Mouse (Mus musculus) stomach, embryonic 16.5 days (tissue): ENCODE measurements at regions not wholly inside any gene's neighbourhood (a gene's known extent, or its start where the extent isn't known, plus 50 kb on each side); places are given as distances from the start of the nearest gene placed in this dataset.

Source experiments
- ATAC-seq: fragments of 200-750 bp; cut with Nextera tagmentation; 2 replicates; pipeline ENCODE4 v1.8.0; 2017; ENCODE audit warnings: moderate number of reproducible peaks, moderate TSS enrichment; ENCODE audit not compliant: insufficient read depth, low FRiP score
- H3K27ac ChIP-seq: fragments of 300-500 bp; sonication (generic); 2 replicates; pipeline ENCODE4 v1.5.1; 2014; ENCODE audit warnings: low read length
- H3K27me3 ChIP-seq: fragments of 300-500 bp; sonication (generic); 2 replicates; pipeline ENCODE4 v1.6.1; 2014; ENCODE audit warnings: low read length, control low read depth, mixed read lengths; ENCODE audit not compliant: control insufficient read depth, insufficient read depth
- H3K36me3 ChIP-seq: fragments of 300-500 bp; sonication (generic); 2 replicates; pipeline ENCODE4 v1.6.1; 2014; ENCODE audit warnings: low read length; ENCODE audit not compliant: control insufficient read depth, insufficient read depth
- H3K4me1 ChIP-seq: fragments of 300-500 bp; sonication (generic); 2 replicates; pipeline ENCODE4 v1.6.1; 2014; ENCODE audit warnings: low read length, control low read depth, mixed read lengths; ENCODE audit not compliant: control insufficient read depth, insufficient read depth
- H3K4me2 ChIP-seq: fragments of 300-500 bp; sonication (generic); 2 replicates; pipeline ENCODE4 v1.6.1; 2014; ENCODE audit warnings: low read depth, low read length, mixed read lengths
- H3K4me3 ChIP-seq: fragments of 300-500 bp; sonication (generic); replicated peaks from 2 replicates; pipeline ENCODE4 v1.5.1; 2014; ENCODE audit warnings: mild to moderate bottlenecking, low read length
- H3K9ac ChIP-seq: fragments of 300-500 bp; sonication (generic); 2 replicates; pipeline ENCODE4 v1.6.1; 2014; ENCODE audit warnings: low read length
- H3K9me3 ChIP-seq: fragments of 300-500 bp; sonication (generic); replicated peaks from 2 replicates; pipeline ENCODE4 v1.6.1; 2016; ENCODE audit warnings: low read length, control low read depth; ENCODE audit not compliant: control insufficient read depth
- WGBS: fragments of 180-500 bp; shearing (Covaris S2); extraction: QIAGEN DNeasy Blood & Tissue Kit; methylation state at CpG from one replicate; pipeline ENCODE4 v1.1.7; 2014; 5-methylcytosine and 5-hydroxymethylcytosine counted together

DNA sequence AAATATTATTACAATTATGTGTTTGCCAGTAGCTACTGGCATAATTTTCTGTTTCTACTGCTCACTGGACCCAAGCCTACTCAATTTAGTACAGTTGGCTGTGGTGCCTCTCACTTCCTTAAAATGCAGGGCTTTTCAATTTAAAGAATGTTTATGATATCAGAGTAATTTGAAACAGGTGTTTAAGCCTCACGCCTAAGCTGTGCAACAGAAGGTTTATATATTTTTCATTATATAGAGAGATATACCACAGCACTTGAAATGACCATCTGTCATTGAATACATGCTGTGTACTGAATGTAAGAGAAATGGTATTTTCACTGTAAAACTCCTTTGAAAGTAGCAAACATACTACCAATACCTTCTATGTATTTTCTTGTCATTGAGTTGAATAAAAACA lies 376.8 kb downstream of the Otol1 start:
- no peak overlapping the region for H3K4me2 ChIP-seq
- no peak overlapping the region for H3K27ac ChIP-seq
- H3K9ac ChIP-seq = no peak overlapping the region
- H3K36me3 ChIP-seq = no peaks in the 10 kb centered on the region
- no peak for ATAC-seq
- H3K4me1 ChIP-seq = no peaks in the 10 kb centered on the region
- WGBS = 44% methylated on average over 1 of the region's 1 CpGs
- H3K27me3 ChIP-seq = no peaks in the 10 kb centered on the region
- H3K4me3 ChIP-seq = no peak overlapping the region
- H3K9me3 ChIP-seq = no peaks in the 10 kb centered on the region

DNA sequence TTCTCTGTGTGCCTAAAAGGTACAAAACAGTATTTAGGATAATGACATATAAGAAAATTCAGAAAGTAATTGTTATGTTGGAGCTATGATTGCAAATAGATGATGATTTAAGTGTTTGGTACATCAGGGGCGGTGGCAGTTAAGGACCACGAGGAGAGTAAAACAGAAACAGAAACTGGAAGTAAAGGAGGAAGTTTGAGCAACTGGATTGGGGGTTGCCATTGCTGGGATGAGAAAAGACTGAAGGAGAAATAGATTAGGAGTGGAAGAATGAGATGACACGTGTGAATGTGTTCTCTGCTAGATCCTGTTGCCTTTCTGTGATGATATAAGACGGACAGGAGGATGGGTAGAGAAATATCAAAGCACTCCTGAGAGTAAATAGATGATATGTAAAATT lies 378.5 kb downstream of the Otol1 start:
- 75% methylated on average over 4 of the region's 4 CpGs for WGBS

GRCm38 (mm10) chr3:70401187-70401586 lies 393.8 kb downstream of the Otol1 start:
- no peak overlapping the region for H3K4me2 ChIP-seq
- H3K4me1 ChIP-seq = no peaks in the 10 kb centered on the region
- H3K9me3 ChIP-seq = peaks cover 3% of the 10 kb centered on the region; the same call in 1 of the 2 replicates
- no peaks in the 10 kb centered on the region for H3K27me3 ChIP-seq
- WGBS = 37% methylated on average over 2 of the region's 2 CpGs
- no peak for ATAC-seq
- H3K9ac ChIP-seq = no peak overlapping the region
- no peak overlapping the region for H3K4me3 ChIP-seq
- H3K27ac ChIP-seq = no peak overlapping the region
- H3K36me3 ChIP-seq = no peaks in the 10 kb centered on the region

More for the DNA sequence above, 378.5 kb downstream of the Otol1 start:
- H3K4me3 ChIP-seq = no peak overlapping the region
- H3K27ac ChIP-seq = no peak overlapping the region
- no peaks in the 10 kb centered on the region for H3K27me3 ChIP-seq
- no peak overlapping the region for H3K4me2 ChIP-seq
- no peak for ATAC-seq
- H3K36me3 ChIP-seq = no peaks in the 10 kb centered on the region
- no peak overlapping the region for H3K9ac ChIP-seq
- H3K9me3 ChIP-seq = no peaks in the 10 kb centered on the region
- H3K4me1 ChIP-seq = no peaks in the 10 kb centered on the region

GRCm38 (mm10) chr3:70406571-70406970 lies 399.2 kb downstream of the Otol1 start:
- WGBS = 81% methylated on average over 1 of the region's 1 CpGs
- ATAC-seq = no peak
- Histone ChIP-seq H3K36me3 (no peaks in the 10 kb centered on the region), H3K4me3 (no peak overlapping the region), H3K4me1 (no peaks in the 10 kb centered on the region), H3K27me3 (no peaks in the 10 kb centered on the region), H3K4me2 (no peak overlapping the region), H3K27ac (no peak overlapping the region), H3K9ac (no peak overlapping the region), H3K9me3 (peaks cover 3% of the 10 kb centered on the region; the same call in 1 of the 2 replicates)

GRCm38 (mm10) chr3:70418273-70418672 lies 410.9 kb downstream of the Otol1 start:
- H3K4me2 ChIP-seq = no peak overlapping the region
- H3K4me1 ChIP-seq = no peaks in the 10 kb centered on the region
- no peak overlapping the region for H3K27ac ChIP-seq
- no peaks in the 10 kb centered on the region for H3K27me3 ChIP-seq
- ATAC-seq = no peak
- H3K36me3 ChIP-seq = no peaks in the 10 kb centered on the region
- no peak overlapping the region for H3K9ac ChIP-seq
- 77% methylated on average over 4 of the region's 4 CpGs for WGBS
- H3K9me3 ChIP-seq = no peaks in the 10 kb centered on the region
- H3K4me3 ChIP-seq = no peak overlapping the region

DNA sequence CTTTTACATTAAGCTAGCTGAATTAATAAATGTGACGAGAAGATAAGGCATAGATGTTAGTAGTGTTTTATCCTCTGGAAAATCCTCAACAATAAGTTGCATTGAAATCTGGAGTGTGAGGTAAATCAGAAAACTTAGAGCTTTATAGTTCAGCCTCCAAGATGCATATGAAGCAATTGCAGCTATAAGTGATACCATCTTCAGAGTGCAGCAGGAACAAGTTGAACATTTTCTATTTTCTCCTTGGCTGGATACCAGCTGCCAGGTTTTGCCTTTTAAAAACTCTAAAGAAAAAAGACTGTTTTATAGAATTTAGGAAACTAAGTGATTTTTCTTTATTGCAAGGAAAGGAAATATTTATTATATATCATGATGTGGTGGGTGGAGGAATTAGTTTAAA lies 414.6 kb downstream of the Otol1 start:
- H3K4me1 ChIP-seq = no peaks in the 10 kb centered on the region
- ATAC-seq = no peak
- 83% methylated on average over 1 of the region's 1 CpGs for whole genome bisulfite sequencing

GRCm38 (mm10) chr3:70422669-70423068 lies 415.3 kb downstream of the Otol1 start:
- WGBS = 39% methylated on average over 3 of the region's 3 CpGs
- no peaks in the 10 kb centered on the region for H3K4me1 ChIP-seq
- no peaks in the 10 kb centered on the region for H3K36me3 ChIP-seq
- no peak overlapping the region for H3K4me3 ChIP-seq
- H3K9me3 ChIP-seq = no peaks in the 10 kb centered on the region
- no peak overlapping the region for H3K9ac ChIP-seq
- H3K4me2 ChIP-seq = no peak overlapping the region
- no peak overlapping the region for H3K27ac ChIP-seq
- ATAC-seq = no peak
- no peaks in the 10 kb centered on the region for H3K27me3 ChIP-seq

More for the DNA sequence above, 414.6 kb downstream of the Otol1 start:
- no peak overlapping the region for H3K27ac ChIP-seq
- H3K4me2 ChIP-seq = no peak overlapping the region
- H3K36me3 ChIP-seq = no peaks in the 10 kb centered on the region
- no peak overlapping the region for H3K4me3 ChIP-seq
- H3K9me3 ChIP-seq = no peaks in the 10 kb centered on the region
- no peaks in the 10 kb centered on the region for H3K27me3 ChIP-seq
- H3K9ac ChIP-seq = no peak overlapping the region

- H3K9ac ChIP-seq = no peak overlapping the region
- H3K27ac ChIP-seq = no peak overlapping the region
- no peak overlapping the region for H3K4me2 ChIP-seq
- H3K4me3 ChIP-seq = no peak overlapping the region
- H3K4me1 ChIP-seq = no peaks in the 10 kb centered on the region
- H3K36me3 ChIP-seq = no peaks in the 10 kb centered on the region
- H3K27me3 ChIP-seq = no peaks in the 10 kb centered on the region
- no peak for ATAC-seq
- WGBS = 67% methylated on average over 4 of the region's 4 CpGs
- H3K9me3 ChIP-seq = no peaks in the 10 kb centered on the region
Measured at GRCm38 (mm10) chr3:70436671-70437070, 429.3 kb downstream of the Otol1 start.

DNA sequence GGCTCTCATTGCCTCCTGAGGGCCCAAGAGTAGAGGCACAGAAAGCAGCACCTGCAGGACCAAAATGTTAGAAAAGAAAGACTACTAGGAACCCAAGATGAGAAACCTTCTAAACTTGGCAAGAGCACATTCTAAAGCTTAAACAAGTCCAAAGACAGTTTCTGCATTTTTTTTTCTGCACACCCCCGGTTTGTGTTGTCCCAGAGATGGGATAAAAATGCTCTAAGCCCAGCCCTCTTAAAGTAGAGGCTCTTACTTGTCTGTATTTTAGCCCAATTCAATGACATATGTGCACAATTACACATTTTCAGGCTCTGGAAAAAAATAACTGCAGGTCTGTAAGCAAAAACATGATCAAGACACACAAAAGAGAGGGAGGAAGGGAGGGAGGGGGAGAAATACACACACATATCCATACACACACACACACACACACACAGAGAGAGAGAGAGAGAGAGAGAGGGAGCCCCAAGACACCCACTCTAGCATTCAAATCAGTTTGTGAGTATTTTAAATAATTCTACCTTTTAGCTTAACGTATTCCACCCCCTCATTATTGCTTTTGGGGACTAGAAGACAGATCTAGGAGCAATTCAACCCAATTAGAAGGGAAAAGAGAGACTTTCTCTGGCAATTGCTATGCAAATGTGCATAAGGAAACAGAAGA lies 449.9 kb downstream of the Otol1 start:
- Histone ChIP-seq H3K4me1 (no peaks in the 10 kb centered on the region), H3K36me3 (no peaks in the 10 kb centered on the region), H3K27ac (no peak overlapping the region), H3K4me2 (no peak overlapping the region), H3K9me3 (no peaks in the 10 kb centered on the region), H3K27me3 (no peaks in the 10 kb centered on the region), H3K9ac (no peak overlapping the region), H3K4me3 (no peak overlapping the region)
- ATAC-seq = no peak
- WGBS = 37% methylated on average over 2 of the region's 2 CpGs
